Mouse (Mus musculus) mature B cell (primary cell): ENCODE data around the gene Ankrd54.
"Not testable (repeated sequence)": the region's sequence is repeated elsewhere in the genome, so short reads cannot be mapped to it uniquely, and the experiment has no call there.

Experiments
- in situ Hi-C: fragments of 300-500 bp; cut with MboI; formaldehyde crosslinking; loops from 2 replicates; pipeline ENCODE4 v1.14.3; 2019

The Ankrd54 gene

GRCm38 (mm10) chr15:79013382-79013781 is 49.3 kb downstream of the Ankrd54 start:
- in situ Hi-C loops = no loop called here

- in situ Hi-C loops = no loop called here
Observed at GRCm38 (mm10) chr15:79011550-79011949, 51.1 kb downstream of the Ankrd54 start.

- in situ Hi-C loops = no loop called here
Observed at GRCm38 (mm10) chr15:79009734-79010133, 53.0 kb downstream of the Ankrd54 start.

GRCm38 (mm10) chr15:79007836-79008235 is 54.9 kb downstream of the Ankrd54 start:
- in situ Hi-C loops = not testable (repeated sequence)

GRCm38 (mm10) chr15:79007059-79007458 is 55.6 kb downstream of the Ankrd54 start:
- in situ Hi-C loops = no loop called here

- in situ Hi-C loops = no loop called here
Observed at GRCm38 (mm10) chr15:79006638-79007037, 56.1 kb downstream of the Ankrd54 start.

- in situ Hi-C loops = no loop called here
Observed at GRCm38 (mm10) chr15:79005581-79005980, 57.1 kb downstream of the Ankrd54 start.
